Mouse (Mus musculus) kidney, embryonic 14.5 days (tissue): ENCODE results near the gene F2rl1. TPM values are rescaled to one million over a fixed set of nuclear protein-coding genes. Genes with fewer than 3 reads are reported as not detected.

Experiments
- polyA plus RNA-seq: library from polyadenylated mRNA; unstranded; fragments of >200 nt; fragmentation: Nextera tagmentation; extraction: Ambion mirVana; gene quantifications from 2 replicates; pipeline ENCODE4 v1.2.1, GENCODE M21; 2014

F2rl1 gene
- polyA plus RNA-seq, 1 experiment from 2014 or later: 6.2 TPM

Other genes with a start within 250 kb of the F2rl1 start
- 73.0 and 90.4 TPM in 2 replicates for gene Zbed3, start 201.6 kb downstream of the F2rl1 start, polyA plus RNA-seq
- gene Aggf1, start 149.9 kb downstream of the F2rl1 start, polyA plus RNA-seq: 33.4 and 40.2 TPM in 2 replicates
- not detected in 2 replicates for gene Crhbp, start 80.3 kb downstream of the F2rl1 start, polyA plus RNA-seq
- gene S100z, start 46.5 kb downstream of the F2rl1 start, polyA plus RNA-seq: not detected in 2 replicates
- 66.9 and 128 TPM in 2 replicates for gene F2r, start 93.3 kb upstream of the F2rl1 start, polyA plus RNA-seq
- gene F2rl2, start 171.6 kb upstream of the F2rl1 start, polyA plus RNA-seq: 0.41 and 0.54 TPM in 2 replicates